Mouse (Mus musculus): ENCODE data around the gene Btrc.

DNA sequence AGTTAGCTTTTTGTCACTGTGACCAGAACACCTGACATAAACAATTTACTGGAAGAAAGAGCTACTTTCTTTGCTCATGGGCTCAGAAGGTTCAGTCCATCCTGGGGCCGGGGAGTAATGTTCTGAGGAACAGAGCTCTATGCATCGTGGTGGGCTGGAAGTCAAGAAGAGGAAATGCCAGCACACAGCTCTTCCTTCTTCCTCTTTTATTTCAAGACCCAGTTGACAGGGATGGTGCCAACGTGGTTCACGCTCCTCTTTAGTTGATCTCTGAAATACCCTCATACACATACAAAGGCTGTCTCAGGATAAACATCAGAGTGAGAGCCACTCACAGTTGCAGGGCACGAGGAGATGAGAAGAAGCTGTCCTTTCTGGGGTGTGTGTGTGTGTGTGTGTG lies 42.5 kb upstream of the Btrc start:
- TF ChIP-seq CTCF (IDR thresholded peaks at IDR 0.05; ENCODE audit: control insufficient read depth, insufficient read depth, insufficient read length) (no peak), MYOD1 (IDR thresholded peaks at IDR 0.05; ENCODE audit: control insufficient read depth, insufficient read length, low read depth) (no peak), MAX (IDR thresholded peaks at IDR 0.05) (no peak), FOSL1 (IDR thresholded peaks at IDR 0.05; ENCODE audit: insufficient read depth, low read length, poor library complexity, severe bottlenecking) (no peak), USF1 (IDR thresholded peaks at IDR 0.05; ENCODE audit: low read depth) (no peak)

Measured in C2C12 (cell line).